Mouse (Mus musculus) cerebellum, adult 9-10 months (tissue): ENCODE measurements at regions not wholly inside any gene's neighbourhood (a gene's known extent, or its start where the extent isn't known, plus 50 kb on each side); places are given as distances from the start of the nearest gene placed in this dataset.

Experiments used
- DNase-seq: peaks from one replicate; pipeline ENCODE4 v3.0.0; 2022

DNA sequence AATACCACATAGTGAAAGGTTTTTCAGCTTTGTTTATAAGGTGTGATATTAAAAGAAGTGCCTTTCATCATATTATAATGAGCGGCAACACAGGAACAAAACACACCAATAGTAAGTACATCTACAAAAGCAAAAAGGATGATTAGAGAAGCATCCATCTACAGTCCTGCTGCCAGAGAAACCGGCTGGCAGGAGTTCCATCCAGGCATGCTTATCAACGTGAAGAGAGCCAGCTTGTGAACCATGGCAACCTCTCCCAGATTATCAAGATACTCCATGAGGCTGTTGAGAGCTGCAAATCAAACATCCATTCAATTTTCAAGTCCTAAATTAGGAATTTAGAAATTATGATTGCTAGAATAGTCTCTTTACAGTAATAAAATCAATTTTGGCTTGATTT lies 590.1 kb downstream of the Kctd12 start:
- no peak for DNase-seq

GRCm38 (mm10) chr14:102372994-102373567 lies 609.4 kb downstream of the Kctd12 start:
- no peak for DNase-seq

DNA sequence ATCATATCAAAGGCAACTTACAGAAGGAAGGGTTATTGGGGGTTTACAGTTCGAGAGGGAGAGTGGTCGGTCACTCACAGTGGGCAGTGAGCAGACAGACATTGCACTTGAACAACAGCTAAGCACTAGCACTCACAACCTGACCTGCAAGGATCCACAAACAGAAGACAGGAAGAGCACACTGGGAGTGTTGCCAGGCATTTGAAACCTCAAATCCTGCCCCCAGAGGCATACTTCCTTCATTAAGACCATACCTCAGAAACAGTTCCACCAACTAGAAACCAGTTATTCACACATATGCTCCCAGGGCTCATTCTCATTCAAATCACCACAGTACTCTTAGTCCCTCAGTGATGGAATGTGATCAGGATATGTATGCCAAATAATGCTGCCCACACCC lies 620.8 kb downstream of the Kctd12 start:
- no peak for DNase-seq

DNA sequence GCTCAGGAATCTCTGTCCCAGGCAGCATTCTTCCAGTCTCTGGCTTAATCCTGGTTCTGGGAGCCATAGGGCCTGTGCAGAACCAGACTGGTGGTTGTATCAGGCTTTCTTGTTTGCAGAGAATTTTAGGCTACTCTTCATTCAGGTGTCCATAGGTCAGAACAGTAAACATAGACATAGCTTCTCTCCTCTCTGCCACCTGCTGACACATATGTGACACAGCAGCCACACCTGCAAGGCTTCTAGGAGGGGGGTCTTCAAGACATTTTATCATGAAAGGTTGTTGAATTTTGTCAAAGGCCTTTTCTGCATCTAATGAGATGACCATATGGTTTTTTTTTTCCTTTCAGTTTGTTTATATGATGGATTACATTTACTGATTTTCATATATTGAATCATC lies 599.7 kb downstream of the Lmo7 start:
- DNase-seq, result no peak

DNA sequence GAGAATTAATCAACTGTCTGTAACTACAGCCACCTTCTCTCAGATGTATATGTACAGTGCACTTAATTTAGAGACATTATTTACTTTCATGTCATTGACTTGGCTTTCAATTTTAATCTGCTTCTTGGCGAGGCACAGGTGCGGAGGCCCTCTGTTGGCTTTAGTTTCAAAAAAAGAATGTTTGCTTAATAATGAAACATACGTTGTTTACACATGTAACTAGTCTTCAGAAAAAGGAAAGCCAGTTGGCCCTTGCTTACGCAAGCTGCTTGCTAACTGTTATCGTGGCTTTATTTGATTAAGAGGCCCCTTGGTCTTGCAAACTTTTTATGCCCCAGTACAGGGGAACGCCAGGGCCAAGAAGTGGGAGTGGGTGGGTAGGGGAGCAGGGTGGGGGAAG lies 576.6 kb downstream of the Lmo7 start:
- DNase-seq, result no peak

GRCm38 (mm10) chr14:102302826-102303225 lies 573.1 kb downstream of the Lmo7 start:
- no peak for DNase-seq

GRCm38 (mm10) chr14:102300251-102300650 lies 570.5 kb downstream of the Lmo7 start:
- DNase-seq, result no peak

DNA sequence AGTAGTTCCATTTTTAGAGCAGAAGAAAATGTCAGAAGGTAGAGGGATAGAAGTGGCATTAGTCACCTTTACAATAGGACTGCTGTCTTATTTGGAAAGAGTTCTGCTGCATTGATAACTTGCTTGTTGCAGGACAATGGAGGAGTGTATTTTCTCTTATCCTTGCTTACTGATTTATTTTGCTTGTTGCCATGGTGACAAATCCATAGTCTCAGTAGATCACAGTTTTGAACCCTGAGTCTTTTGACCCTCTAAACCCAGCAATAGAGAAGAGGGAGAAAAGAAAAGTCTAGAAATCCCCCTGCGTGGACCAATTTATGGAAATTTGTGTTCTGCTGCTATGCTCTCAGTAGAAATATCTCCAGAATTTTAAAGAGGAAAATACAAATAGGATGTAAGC lies 561.6 kb downstream of the Lmo7 start:
- no peak for DNase-seq

DNA sequence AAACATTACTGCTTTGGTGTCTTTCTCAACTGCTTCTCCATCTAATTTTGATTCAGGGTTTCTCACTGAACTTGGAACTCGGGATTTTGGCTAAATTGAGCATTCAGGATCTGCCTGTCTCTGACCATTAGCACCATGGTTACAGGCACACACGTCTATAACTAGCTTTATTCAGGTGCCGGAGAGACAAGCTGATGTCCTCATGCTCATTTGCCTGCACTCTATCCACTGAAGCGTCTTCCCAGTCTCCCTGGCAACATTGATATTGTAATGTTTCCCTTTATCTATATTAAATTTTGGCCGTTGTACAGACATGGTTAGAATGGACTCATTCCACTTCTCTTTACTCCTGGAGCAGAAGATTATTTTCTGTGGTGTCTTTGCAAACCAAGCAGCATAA lies 520.3 kb downstream of the Lmo7 start:
- no peak for DNase-seq

- DNase-seq, result no peak
Observed at GRCm38 (mm10) chr14:102248581-102248980, 518.8 kb downstream of the Lmo7 start.

DNA sequence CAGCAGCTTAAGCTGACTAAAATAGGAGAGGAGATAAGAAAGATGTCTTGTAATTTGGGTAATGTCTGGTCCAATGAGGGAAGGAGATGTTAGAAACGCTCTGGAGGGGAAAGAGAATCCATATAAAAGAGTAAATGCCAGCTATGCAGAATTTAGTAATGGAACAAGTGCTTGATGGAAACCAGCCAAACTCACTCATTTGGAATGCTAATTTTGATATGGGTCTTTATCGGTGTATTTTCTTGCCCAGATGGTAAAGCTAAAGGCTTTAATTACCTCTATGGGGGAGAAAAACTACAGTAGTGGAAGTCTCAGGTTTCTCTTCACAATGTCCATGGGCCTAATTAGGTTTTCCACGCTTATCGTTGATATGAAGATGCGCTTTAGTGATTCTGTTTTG lies 518.3 kb downstream of the Lmo7 start:
- DNase-seq, result no peak

DNA sequence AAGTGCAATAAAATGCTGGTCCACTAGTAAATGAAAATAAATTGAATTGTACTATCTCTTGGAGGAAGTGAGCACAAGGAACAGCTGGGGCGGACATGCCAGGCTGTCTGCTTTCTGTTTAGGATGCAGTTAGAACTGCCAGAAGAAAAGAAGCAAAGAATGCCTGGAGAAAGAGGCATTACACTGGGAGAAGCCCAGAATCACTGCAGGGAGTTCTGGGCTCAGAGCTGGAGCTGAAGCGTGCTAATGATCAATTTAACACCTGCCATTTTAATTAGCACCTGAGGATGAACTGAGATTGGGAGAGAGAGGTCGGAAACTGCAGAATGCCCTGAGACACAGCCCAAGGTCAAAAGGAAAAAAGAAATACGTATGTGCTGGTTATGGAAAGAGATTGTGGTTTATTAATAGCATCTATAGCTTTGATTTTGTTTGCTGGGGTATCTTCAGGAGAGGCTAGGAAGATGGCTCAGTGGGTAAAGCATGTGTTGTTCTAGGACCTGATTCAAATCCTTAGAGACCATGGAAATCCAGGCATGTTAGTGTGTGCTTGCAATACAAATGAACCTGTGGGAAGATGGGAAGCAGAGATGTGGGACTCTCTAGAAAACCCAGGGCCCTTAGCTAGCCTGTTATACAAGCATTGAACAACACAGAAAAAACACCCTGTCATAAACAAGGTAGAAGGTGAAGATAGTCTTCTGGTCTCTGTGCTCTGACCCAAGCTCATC lies 514.2 kb downstream of the Lmo7 start:
- no peak for DNase-seq

- DNase-seq, result no peak
Observed at GRCm38 (mm10) chr14:102216581-102217368, 487.0 kb downstream of the Lmo7 start.

DNA sequence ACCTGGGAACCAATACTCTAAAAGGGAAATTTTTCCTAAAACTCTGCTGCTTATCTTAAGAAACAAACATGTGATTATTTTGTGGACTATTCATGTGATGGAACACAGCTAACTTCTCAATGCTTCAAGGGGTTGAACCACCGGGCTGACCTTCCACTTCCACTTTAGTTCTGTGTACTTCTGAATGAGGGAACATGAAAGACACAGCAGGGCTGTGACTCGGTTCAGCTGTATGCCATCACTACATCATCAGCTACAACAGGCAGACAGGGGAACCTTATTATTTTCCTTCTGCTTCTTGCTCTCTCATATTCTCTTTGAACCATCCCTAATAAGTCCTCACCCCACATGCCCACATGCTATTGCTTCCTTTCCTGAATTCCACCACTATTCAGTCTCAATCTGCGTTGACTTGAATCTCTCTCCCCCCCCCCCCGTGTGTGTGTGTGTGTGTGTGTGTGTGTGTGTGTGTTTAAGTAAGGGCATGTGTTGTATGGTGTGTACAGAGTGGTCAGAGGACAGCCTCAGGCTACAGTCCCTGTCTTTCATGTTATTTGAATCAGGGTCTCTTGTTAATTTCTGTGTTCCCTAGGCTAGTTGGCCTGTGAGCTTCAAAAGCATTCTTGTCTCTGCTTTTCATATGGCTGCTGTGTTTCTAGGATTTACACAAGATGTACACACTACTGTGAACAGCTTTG lies 485.7 kb downstream of the Lmo7 start:
- DNase-seq, result no peak

GRCm38 (mm10) chr14:102212079-102212478 lies 482.3 kb downstream of the Lmo7 start:
- DNase-seq, result no peak

DNA sequence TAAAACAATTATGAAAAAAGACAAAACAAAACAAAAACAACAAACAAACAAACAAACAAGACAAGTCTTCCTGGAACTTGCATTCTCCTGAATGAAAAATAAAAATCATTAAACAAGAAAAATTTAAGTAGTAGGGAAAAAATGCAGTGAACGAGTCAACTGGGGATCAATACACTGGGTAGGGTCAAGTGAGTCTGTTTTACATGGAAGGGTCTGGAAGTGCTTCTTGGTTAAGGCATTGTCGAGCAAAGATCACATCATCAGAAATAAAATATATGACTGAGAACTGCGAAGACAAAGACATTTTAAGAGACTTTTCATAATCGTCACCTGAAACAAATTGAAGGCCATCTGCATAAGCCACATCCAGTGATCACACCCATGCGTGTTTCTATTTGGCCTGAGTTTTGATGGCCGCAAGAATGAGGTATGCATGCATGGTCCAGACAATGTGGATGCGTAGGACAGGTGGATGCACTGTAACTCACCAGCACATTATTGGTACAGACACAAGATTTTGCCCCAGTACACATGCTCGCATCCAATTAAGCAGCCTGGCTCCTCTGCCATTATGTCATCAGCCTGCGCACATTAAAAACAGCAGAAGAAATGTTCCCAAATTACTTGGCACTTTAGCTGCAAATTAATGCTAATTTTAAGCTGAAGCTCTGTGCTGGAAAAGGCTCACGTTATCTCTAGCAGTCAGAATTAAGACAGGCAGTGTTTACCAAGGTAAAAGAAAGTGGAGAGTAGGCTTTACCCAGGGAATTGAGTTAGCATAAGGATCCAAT lies 475.3 kb downstream of the Lmo7 start:
- DNase-seq, result no peak

GRCm38 (mm10) chr14:102199430-102199829 lies 469.7 kb downstream of the Lmo7 start:
- no peak for DNase-seq

- no peak for DNase-seq
Observed at GRCm38 (mm10) chr14:102190786-102191185, 461.0 kb downstream of the Lmo7 start.

GRCm38 (mm10) chr14:102181269-102181668 lies 451.5 kb downstream of the Lmo7 start:
- DNase-seq, result peak; percentile 3

DNA sequence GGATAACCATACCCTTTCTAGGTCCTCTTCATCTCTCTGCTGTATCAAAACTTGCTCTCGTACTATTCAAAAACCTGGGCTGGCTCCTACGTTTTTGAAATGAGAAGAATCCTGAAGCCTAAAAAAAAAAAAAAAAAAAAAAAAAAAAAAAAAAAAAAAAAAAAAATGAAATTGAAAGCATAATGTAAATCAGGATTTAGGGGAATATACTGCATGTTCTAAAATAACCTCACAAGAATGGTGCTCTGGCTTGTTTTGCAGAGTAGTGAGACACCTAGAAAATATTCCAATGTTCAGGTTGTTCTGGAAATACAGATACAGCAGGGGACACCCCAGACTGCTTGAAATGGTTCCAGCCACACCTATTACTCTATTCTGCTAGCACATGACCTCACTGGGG lies 442.0 kb downstream of the Lmo7 start:
- no peak for DNase-seq

DNA sequence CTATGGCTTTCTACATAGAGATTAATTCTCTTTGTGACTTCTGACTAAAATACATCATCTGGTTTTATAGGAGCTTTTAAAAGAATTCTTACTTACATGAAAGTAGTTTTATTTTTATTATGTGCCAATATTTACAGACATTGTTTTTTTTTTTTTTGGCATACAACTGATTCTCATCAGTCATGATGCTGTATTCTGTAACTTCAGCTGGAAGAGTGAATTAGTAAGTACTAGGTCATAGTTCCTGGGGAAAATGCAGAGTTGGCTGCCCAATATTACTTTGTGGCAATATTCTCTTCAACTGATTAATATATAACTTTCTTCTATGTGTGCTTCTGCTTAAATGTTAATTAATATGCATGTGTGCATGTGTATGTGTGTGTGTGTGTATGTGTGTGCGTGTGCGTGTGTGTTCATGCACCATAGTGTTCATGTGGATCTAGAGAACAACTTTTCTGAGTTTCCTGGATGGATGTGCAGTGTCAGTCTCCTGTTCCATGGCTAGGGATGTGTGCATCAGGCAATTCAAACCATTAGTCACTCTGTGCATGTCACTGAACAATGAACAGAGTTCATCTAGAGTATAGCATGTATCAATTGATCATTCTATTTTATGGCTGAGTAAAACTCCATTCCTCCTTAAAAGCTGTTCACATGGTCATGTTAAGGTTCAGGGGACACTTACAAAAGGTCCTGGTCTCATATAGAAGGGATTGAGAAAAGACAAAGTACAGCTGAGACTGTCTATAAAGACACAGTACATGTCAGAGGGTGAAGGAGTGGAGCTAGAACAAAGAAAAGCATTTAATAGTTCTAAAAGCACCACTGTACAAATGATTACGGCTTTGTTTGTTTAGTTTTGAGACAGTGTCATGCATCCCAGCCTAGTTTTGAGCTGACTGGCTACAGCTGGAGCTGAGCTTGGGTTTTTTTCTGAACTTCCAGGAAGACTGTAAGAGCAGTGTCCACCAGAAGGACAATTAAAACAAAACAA lies 431.8 kb downstream of the Lmo7 start:
- DNase-seq, result no peak
